Mouse (Mus musculus) lung, embryonic 14.5 days (tissue): ENCODE data around the gene Cst9. TPM values are rescaled to one million over a fixed set of nuclear protein-coding genes. Genes with fewer than 3 reads are reported as not detected.

Experiments used
- ATAC-seq: fragments of 200-750 bp; cut with Nextera tagmentation; 2 replicates; pipeline ENCODE4 v1.8.0; 2017; ENCODE audit warnings: mild to moderate bottlenecking, moderate TSS enrichment, moderate library complexity; ENCODE audit not compliant: insufficient read depth
- DNase-seq: peaks from one replicate; pipeline ENCODE4 v3.0.0-alpha.2; 2015
- H3K27ac ChIP-seq: fragments of 300-500 bp; sonication (generic); 2 replicates; pipeline ENCODE4 v1.5.1; 2014; ENCODE audit warnings: low read depth, mild to moderate bottlenecking, moderate library complexity
- H3K27me3 ChIP-seq: fragments of 300-500 bp; sonication (generic); 2 replicates; pipeline ENCODE4 v1.6.1; 2014; ENCODE audit warnings: low read length, control low read depth; ENCODE audit not compliant: insufficient read depth
- H3K36me3 ChIP-seq: fragments of 300-500 bp; sonication (generic); 2 replicates; pipeline ENCODE4 v1.6.1; 2014; ENCODE audit warnings: control low read depth; ENCODE audit not compliant: insufficient read depth
- H3K4me1 ChIP-seq: fragments of 300-500 bp; sonication (generic); 2 replicates; pipeline ENCODE4 v1.6.1; 2014; ENCODE audit warnings: antibody characterized with exemption, control low read depth; ENCODE audit not compliant: insufficient read depth
- H3K4me2 ChIP-seq: fragments of 300-500 bp; sonication (generic); 2 replicates; pipeline ENCODE4 v1.6.1; 2014; ENCODE audit warnings: mild to moderate bottlenecking
- H3K4me3 ChIP-seq: fragments of 300-500 bp; sonication (generic); 2 replicates; pipeline ENCODE4 v1.5.1; 2014; ENCODE audit warnings: low read depth, low read length
- H3K9ac ChIP-seq: fragments of 300-500 bp; sonication (generic); 2 replicates; pipeline ENCODE4 v1.6.1; 2014
- H3K9me3 ChIP-seq: fragments of 300-500 bp; sonication (generic); 2 replicates; pipeline ENCODE4 v1.6.1; 2016; ENCODE audit warnings: low read depth, low read length, control low read depth
- CTCF ChIP-seq: IDR thresholded peaks from 2 replicates; pipeline ENCODE4 v1.5.1; 2016; ENCODE audit warnings: antibody characterized with exemption, low read depth
- WGBS: fragments of 180-500 bp; shearing (Covaris S2); extraction: QIAGEN DNeasy Blood & Tissue Kit; methylation state at CpG from one replicate; pipeline ENCODE4 v1.1.7; 2014; 5-methylcytosine and 5-hydroxymethylcytosine counted together
- polyA plus RNA-seq: library from polyadenylated mRNA; unstranded; fragments of >200 nt; fragmentation: Nextera tagmentation; extraction: Ambion mirVana; gene quantifications from 2 replicates; pipeline ENCODE4 v1.2.1, GENCODE M21; 2014

The Cst9 gene
- polyA plus RNA-seq = 0.49 TPM in 1 of 2 replicates, not detected in the other

GRCm38 (mm10) chr2:148834912-148835311 is at the start of gene Cst9:
Gene Cst9, plus strand, starts transcription at chr2:148835147.
- Histone ChIP-seq H3K9ac (no peak within 1 kb of the TSS), H3K9me3 (no peaks in the 10 kb centered on the region), H3K27me3 (no peaks in the 10 kb centered on the region), H3K36me3 (no peaks in the 10 kb centered on the region), H3K4me1 (no peaks in the 10 kb centered on the region), H3K27ac (no peak within 1 kb of the TSS), H3K4me2 (no peak within 1 kb of the TSS), H3K4me3 (no peak within 1 kb of the TSS)
- no peak for ATAC-seq
- TF ChIP-seq CTCF = no peak
- WGBS = 58% methylated on average over 4 of the region's 4 CpGs
- DNase-seq = no peak

- WGBS = 87% methylated on average over 6 of the region's 6 CpGs
These were observed 45.8 kb upstream of the Cst9 start, which contains the start of gene Cst12 for GRCm38 (mm10) chr2:148789142-148789541. Gene Cst12, plus strand, starts transcription at chr2:148789361.

GRCm38 (mm10) chr2:148798485-148798884 is 36.5 kb upstream of the Cst9 start, which contains the start of gene Cst8:
Gene Cst8, plus strand, starts transcription at chr2:148798785.
- Histone ChIP-seq H3K9ac (no peak within 1 kb of the TSS), H3K9me3 (no peaks in the 10 kb centered on the region), H3K4me2 (no peak within 1 kb of the TSS), H3K27ac (no peak within 1 kb of the TSS), H3K36me3 (no peaks in the 10 kb centered on the region), H3K4me3 (no peak within 1 kb of the TSS), H3K27me3 (no peaks in the 10 kb centered on the region), H3K4me1 (no peaks in the 10 kb centered on the region)
- DNase-seq = no peak
- no peak for ATAC-seq
- TF ChIP-seq CTCF = no peak
- 75% methylated on average over 1 of the region's 1 CpGs for WGBS

More at GRCm38 (mm10) chr2:148789142-148789541, 45.8 kb upstream of the Cst9 start, which contains the start of gene Cst12:
- Histone ChIP-seq H3K4me1 (no peaks in the 10 kb centered on the region), H3K27me3 (no peaks in the 10 kb centered on the region), H3K36me3 (no peaks in the 10 kb centered on the region), H3K27ac (no peak within 1 kb of the TSS), H3K4me3 (no peak within 1 kb of the TSS), H3K9me3 (no peaks in the 10 kb centered on the region), H3K4me2 (no peak within 1 kb of the TSS), H3K9ac (no peak within 1 kb of the TSS)
- no peak for ATAC-seq
- no peak for TF ChIP-seq CTCF
- DNase-seq = no peak

- H3K9me3 ChIP-seq = no peaks in the 10 kb centered on the region
- H3K4me3 ChIP-seq = no peak overlapping the region
- H3K27ac ChIP-seq = no peak overlapping the region
- no peak for TF ChIP-seq CTCF
- WGBS = 51% methylated on average over 3 of the region's 3 CpGs
- no peaks in the 10 kb centered on the region for H3K4me1 ChIP-seq
- H3K27me3 ChIP-seq = no peaks in the 10 kb centered on the region
- no peak overlapping the region for H3K4me2 ChIP-seq
- no peak overlapping the region for H3K9ac ChIP-seq
- no peaks in the 10 kb centered on the region for H3K36me3 ChIP-seq
- ATAC-seq = no peak
- no peak for DNase-seq
These were observed 33.4 kb upstream of the Cst9 start for GRCm38 (mm10) chr2:148801491-148801921.

- Histone ChIP-seq H3K9ac (no peak overlapping the region), H3K4me2 (no peak overlapping the region), H3K27me3 (no peaks in the 10 kb centered on the region), H3K27ac (no peak overlapping the region), H3K4me1 (no peaks in the 10 kb centered on the region), H3K36me3 (no peaks in the 10 kb centered on the region), H3K9me3 (no peaks in the 10 kb centered on the region), H3K4me3 (no peak overlapping the region)
- TF ChIP-seq CTCF = no peak
- WGBS = 72% methylated on average over 6 of the region's 6 CpGs
- ATAC-seq (no peak), DNase-seq (no peak)
These were observed 28.3 kb upstream of the Cst9 start for GRCm38 (mm10) chr2:148806696-148807095.

GRCm38 (mm10) chr2:148819909-148820308 is 15.0 kb upstream of the Cst9 start, which contains the start of gene Cst13:
Gene Cst13, plus strand, starts transcription at chr2:148820081.
- DNase-seq = no peak
- no peak within 1 kb of the TSS for H3K4me3 ChIP-seq
- H3K36me3 ChIP-seq = no peaks in the 10 kb centered on the region
- no peak within 1 kb of the TSS for H3K4me2 ChIP-seq
- no peaks in the 10 kb centered on the region for H3K27me3 ChIP-seq
- no peak within 1 kb of the TSS for H3K9ac ChIP-seq
- no peak for ATAC-seq
- H3K4me1 ChIP-seq = no peaks in the 10 kb centered on the region
- no peak within 1 kb of the TSS for H3K27ac ChIP-seq
- no peaks in the 10 kb centered on the region for H3K9me3 ChIP-seq
- no peak for TF ChIP-seq CTCF

- H3K4me1 ChIP-seq = no peaks in the 10 kb centered on the region
- no peak overlapping the region for H3K9ac ChIP-seq
- WGBS = 17% methylated on average over 1 of the region's 1 CpGs
- no peaks in the 10 kb centered on the region for H3K36me3 ChIP-seq
- ATAC-seq (no peak), DNase-seq (no peak)
- H3K4me2 ChIP-seq = no peak overlapping the region
- no peak for TF ChIP-seq CTCF
- no peak overlapping the region for H3K4me3 ChIP-seq
- no peaks in the 10 kb centered on the region for H3K9me3 ChIP-seq
- no peak overlapping the region for H3K27ac ChIP-seq
- H3K27me3 ChIP-seq = no peaks in the 10 kb centered on the region
These were observed 9.0 kb upstream of the Cst9 start for GRCm38 (mm10) chr2:148825986-148826385.
